Mouse (Mus musculus) heart, postnatal 0 days (tissue): Measurements from ENCODE around the gene Ptprt. TPM values are rescaled to one million over a fixed set of nuclear protein-coding genes. Genes with fewer than 3 reads are reported as not detected.

ENCODE experiments used
- ATAC-seq: fragments of 200-750 bp; cut with Nextera tagmentation; 2 replicates; pipeline ENCODE4 v1.8.0; 2017; ENCODE audit warnings: low read depth, moderate number of reproducible peaks, moderate library complexity; ENCODE audit not compliant: insufficient read depth
- DNase-seq: peaks from one replicate; pipeline ENCODE4 v3.0.0-alpha.2; 2016; ENCODE audit warnings: low spot score
- H3K27ac ChIP-seq: fragments of 300-500 bp; sonication (generic); 2 replicates; pipeline ENCODE4 v1.5.1; 2014; ENCODE audit warnings: low read depth, mild to moderate bottlenecking
- H3K27me3 ChIP-seq: fragments of 300-500 bp; sonication (generic); 2 replicates; pipeline ENCODE4 v1.6.1; 2014; ENCODE audit warnings: low read length, mixed read lengths; ENCODE audit not compliant: control insufficient read depth, insufficient read depth
- H3K36me3 ChIP-seq: fragments of 300-500 bp; sonication (generic); replicated peaks from 2 replicates; pipeline ENCODE4 v1.6.1; 2014; ENCODE audit warnings: low read length, mixed read lengths; ENCODE audit not compliant: control insufficient read depth, insufficient read depth
- H3K4me1 ChIP-seq: fragments of 300-500 bp; sonication (generic); 2 replicates; pipeline ENCODE4 v1.6.1; 2014; ENCODE audit warnings: antibody characterized with exemption; ENCODE audit not compliant: control insufficient read depth, insufficient read depth
- H3K4me2 ChIP-seq: fragments of 300-500 bp; sonication (generic); 2 replicates; pipeline ENCODE4 v1.6.1; 2014; ENCODE audit warnings: low read depth, mild to moderate bottlenecking, low read length, moderate library complexity
- H3K4me3 ChIP-seq: fragments of 300-500 bp; sonication (generic); 2 replicates; pipeline ENCODE4 v1.5.1; 2014; ENCODE audit warnings: low read depth, low read length
- H3K9ac ChIP-seq: fragments of 300-500 bp; sonication (generic); replicated peaks from 2 replicates; pipeline ENCODE4 v1.6.1; 2014; ENCODE audit warnings: low read depth, low read length, mixed read lengths
- H3K9me3 ChIP-seq: fragments of 300-500 bp; sonication (generic); replicated peaks from 2 replicates; pipeline ENCODE4 v1.6.1; 2016; ENCODE audit warnings: low read length; ENCODE audit not compliant: control insufficient read depth
- CTCF ChIP-seq: IDR thresholded peaks from 2 replicates; pipeline ENCODE4 v1.5.1; 2016; ENCODE audit warnings: antibody characterized with exemption, control low read depth, low read depth
- EP300 ChIP-seq: IDR thresholded peaks from 2 replicates; pipeline ENCODE4 v1.6.1; 2016; ENCODE audit warnings: antibody characterized with exemption, low read depth
- WGBS: fragments of 180-500 bp; shearing (Covaris S2); extraction: QIAGEN DNeasy Blood & Tissue Kit; methylation state at CpG from one replicate; pipeline ENCODE4 v1.1.7; 2014; 5-methylcytosine and 5-hydroxymethylcytosine counted together
- polyA plus RNA-seq: library from polyadenylated mRNA; unstranded; fragments of >200 nt; fragmentation: Nextera tagmentation; extraction: Ambion mirVana; gene quantifications from 2 replicates; pipeline ENCODE4 v1.2.1, GENCODE M21; 2015
- total RNA-seq: library from RNA; depleted of rRNA; stranded (reverse); fragments of >200 nt; gene quantifications from 2 replicates; pipeline ENCODE4 v1.2.3, GENCODE M21; 2014; ENCODE audit warnings: low replicate concordance

Ptprt gene
- total and polyA plus RNA-seq, 2 experiments from 2014 or later, result 0.08 to 0.55 TPM

DNA sequence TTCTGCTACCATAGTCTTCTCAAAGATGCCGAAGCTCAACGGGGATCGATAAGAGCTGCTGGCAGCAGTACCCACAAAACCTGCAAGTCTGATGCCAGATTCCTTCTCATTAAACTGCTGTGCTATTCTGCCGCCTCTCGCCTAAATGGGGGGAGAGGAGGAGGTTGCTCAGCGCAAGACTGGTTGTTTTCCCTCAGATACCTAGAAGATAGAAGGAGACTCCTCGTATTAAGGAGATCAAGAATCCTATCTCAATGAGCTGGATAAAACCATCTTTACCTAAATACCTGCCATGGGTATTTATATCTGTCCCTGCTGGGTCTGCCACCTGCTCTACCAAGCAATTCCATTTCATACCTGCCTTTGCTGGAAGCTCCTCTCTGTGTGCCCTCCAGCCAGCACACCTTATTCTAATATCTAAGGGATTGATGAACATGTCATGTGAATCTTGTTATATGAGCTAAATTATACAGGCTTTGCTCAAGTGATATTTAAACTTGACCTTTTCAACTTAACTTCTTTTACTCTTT, 954.5 kb downstream of the Ptprt start:
- WGBS, result 81% methylated on average over 7 of the region's 7 CpGs

DNA sequence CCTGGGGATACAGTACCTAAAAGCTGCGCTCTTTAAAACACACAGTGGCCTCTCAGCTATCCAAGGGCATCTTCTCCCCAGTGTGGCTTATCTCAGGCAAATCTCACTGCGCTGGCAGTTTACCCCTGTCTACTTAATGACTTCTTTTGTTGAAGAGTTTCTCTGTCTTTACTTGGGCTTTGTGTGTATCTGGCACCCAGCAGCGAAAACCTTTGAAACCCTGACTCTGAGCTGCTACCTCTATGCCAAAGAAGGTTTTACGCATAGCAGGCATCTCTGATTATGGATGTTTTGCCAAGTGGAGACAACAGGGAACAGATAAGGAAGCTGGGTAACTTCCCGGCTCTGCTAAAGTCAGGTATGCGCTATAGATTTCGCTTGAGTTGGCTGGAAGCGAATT, 956.1 kb downstream of the Ptprt start:
- H3K27ac ChIP-seq, result peak overlapping the region; percentile 5; the same call in 1 of the 2 replicates
- peak overlapping the region; percentile 38 for H3K4me2 ChIP-seq
- WGBS, result 12% methylated on average over 8 of the region's 8 CpGs

More for the DNA sequence above, 954.5 kb downstream of the Ptprt start:
- H3K27ac ChIP-seq, result no peak overlapping the region
- no peak for ATAC-seq
- TF ChIP-seq EP300, result no peak
- 0 out of 2 replicates have a peak, but pooled peaks cover 6% of the 10 kb centered on the region for H3K4me1 ChIP-seq
- no peak overlapping the region for H3K4me3 ChIP-seq
- H3K9ac ChIP-seq, result no peak overlapping the region
- H3K4me2 ChIP-seq, result no peak overlapping the region
- no peaks in the 10 kb centered on the region for H3K36me3 ChIP-seq
- DNase-seq, result no peak
- no peaks in the 10 kb centered on the region for H3K9me3 ChIP-seq
- H3K27me3 ChIP-seq, result no peaks in the 10 kb centered on the region

GRCm38 (mm10) chr2:161704410-161704809, 956.5 kb downstream of the Ptprt start:
- TF ChIP-seq EP300 (no peak), CTCF (no peak)
- peak overlapping the region; percentile 5; the same call in 1 of the 2 replicates for H3K27ac ChIP-seq
- 0 out of 2 replicates have a peak, but pooled peaks cover 6% of the 10 kb centered on the region for H3K4me1 ChIP-seq
- H3K36me3 ChIP-seq, result no peaks in the 10 kb centered on the region
- WGBS, result 19% methylated on average over 9 of the region's 9 CpGs
- peak; percentile 49; the same call in 1 of the 2 replicates for ATAC-seq
- no peak overlapping the region for H3K4me3 ChIP-seq
- DNase-seq, result peak; percentile 45
- H3K4me2 ChIP-seq, result peak overlapping the region; percentile 38
- H3K9ac ChIP-seq, result no peak overlapping the region
- no peaks in the 10 kb centered on the region for H3K9me3 ChIP-seq
- no peaks in the 10 kb centered on the region for H3K27me3 ChIP-seq

More for the DNA sequence above, 956.1 kb downstream of the Ptprt start:
- ATAC-seq, result no peak
- TF ChIP-seq EP300 (no peak), CTCF (no peak)
- Histone ChIP-seq H3K36me3 (no peaks in the 10 kb centered on the region), H3K9ac (no peak overlapping the region), H3K27me3 (no peaks in the 10 kb centered on the region), H3K4me1 (0 out of 2 replicates have a peak, but pooled peaks cover 6% of the 10 kb centered on the region), H3K4me3 (no peak overlapping the region), H3K9me3 (no peaks in the 10 kb centered on the region)
- no peak for DNase-seq

- TF ChIP-seq CTCF (no peak), EP300 (no peak)
- Histone ChIP-seq H3K9ac (no peak overlapping the region), H3K9me3 (no peaks in the 10 kb centered on the region), H3K4me2 (no peak overlapping the region), H3K36me3 (no peaks in the 10 kb centered on the region), H3K27ac (no peak overlapping the region), H3K4me3 (no peak overlapping the region), H3K27me3 (no peaks in the 10 kb centered on the region), H3K4me1 (no peaks in the 10 kb centered on the region)
- DNase-seq (no peak), ATAC-seq (no peak)
- 64% methylated on average over 8 of the region's 8 CpGs for WGBS
Measured at GRCm38 (mm10) chr2:161695819-161696218, 965.1 kb downstream of the Ptprt start.

DNA sequence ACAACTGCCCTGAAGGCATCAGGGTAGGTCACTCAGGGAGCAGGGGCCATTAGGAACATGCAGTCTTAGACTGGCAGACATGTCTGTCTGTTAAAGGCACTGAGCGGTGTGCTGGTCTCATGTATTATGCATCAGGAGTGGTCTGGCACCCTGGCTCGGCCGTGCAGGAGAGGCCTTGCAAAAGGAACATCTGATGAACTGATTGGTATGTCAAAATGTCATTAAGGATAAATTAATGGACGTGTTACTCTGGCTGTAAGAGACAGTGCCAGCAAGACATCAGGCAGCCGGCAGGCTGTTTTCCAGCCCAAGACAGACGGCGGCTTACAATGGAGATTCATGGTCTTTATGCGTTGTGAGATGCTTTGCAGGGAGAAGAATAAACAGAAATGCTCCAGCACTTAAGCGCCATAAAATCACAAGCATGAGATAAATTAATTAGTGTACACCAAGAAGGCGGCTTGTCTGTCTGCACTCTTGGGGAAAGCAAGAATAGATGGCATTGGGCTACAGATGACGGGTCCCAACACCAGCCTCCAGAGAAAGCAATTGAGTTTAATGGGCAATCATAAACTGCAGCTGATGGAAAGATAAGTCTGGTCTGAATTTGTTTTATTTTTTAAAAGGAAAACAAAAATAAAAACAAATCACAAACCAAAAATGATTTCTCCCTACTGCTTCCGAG, 992.5 kb downstream of the Ptprt start:
- Histone ChIP-seq H3K27me3 (no peaks in the 10 kb centered on the region), H3K4me1 (no peaks in the 10 kb centered on the region)
- no peak for ATAC-seq

More for the DNA sequence above, 992.5 kb downstream of the Ptprt start:
- H3K9me3 ChIP-seq, result no peaks in the 10 kb centered on the region
- 78% methylated on average over 12 of the region's 12 CpGs for WGBS
- no peaks in the 10 kb centered on the region for H3K36me3 ChIP-seq
- no peak overlapping the region for H3K27ac ChIP-seq
- H3K4me2 ChIP-seq, result no peak overlapping the region
- no peak overlapping the region for H3K9ac ChIP-seq
- TF ChIP-seq EP300 (no peak), CTCF (no peak)
- no peak overlapping the region for H3K4me3 ChIP-seq
- no peak for DNase-seq
